ENCODE assay signal across 8 mouse cellular contexts in genomic region chr9:78006209-78007001, GRCm38 (mm10). TPM values are rescaled to one million over a fixed set of nuclear protein-coding genes. Genes with fewer than 3 reads are reported as not detected.
A peak's percentile ranks its signal among the peaks of the same experiment; 100 is the strongest.
DNase-seq lines count a peak whose midpoint lies in the region; ATAC-seq and TF ChIP-seq lines count a peak whose summit lies in the region.

No protein-coding gene starts in this region.

- ATAC-seq in hematopoietic stem cell, adult 5-6 weeks (replicated peaks in 1 of 2; ENCODE audit: insufficient read depth in 1 of 2, low FRiP score in 2 of 2, low TSS enrichment in 1 of 2, low read depth in 1 of 2, poor library complexity in 2 of 2, severe bottlenecking in 2 of 2): peak; percentile 39 to 75; a peak in 3 of 4 replicates
- peak; percentile 82 for ATAC-seq in lung, embryonic 14.5 days (ENCODE audit: insufficient read depth)

- no peaks in the 10 kb centered on the region for H3K9me3 ChIP-seq in lung, embryonic 14.5 days (ENCODE audit: low read depth, low read length)

- no peak overlapping the region for H3K9ac ChIP-seq in lung, embryonic 14.5 days

- peak; percentile 95 for TF ChIP-seq CTCF in cerebellum, adult 2 months (IDR thresholded peaks at IDR 0.05; ENCODE audit: borderline replicate concordance, insufficient read depth, low read depth, low read length)
- peak; percentile 96 for TF ChIP-seq CTCF in lung, embryonic 14.5 days (IDR thresholded peaks at IDR 0.05; ENCODE audit: low read depth)

- no peak overlapping the region for H3K4me3 ChIP-seq in cerebellum, adult 2 months (replicated peaks; ENCODE audit: insufficient read depth, low read depth, low read length)
- H3K4me3 ChIP-seq in lung, embryonic 14.5 days (ENCODE audit: low read depth, low read length): no peak overlapping the region

- 44% methylated on average over 19 of the region's 19 CpGs for WGBS in cerebellum, adult 2 months
- WGBS in lung, embryonic 14.5 days: 50% methylated on average over 19 of the region's 19 CpGs

- H3K4me2 ChIP-seq in lung, embryonic 14.5 days: no peak overlapping the region

- DNase-seq in MEL-GATA-1-ER (ENCODE audit: extremely low read depth, low read depth): peak; percentile 15
- DNase-seq in cerebellum, adult 2 months: peak; percentile 77 to 82
- DNase-seq in forelimb bud, embryonic 11.5 days (ENCODE audit: low read depth, low spot score): peak; percentile 67
- peak; percentile 50 to 77 for DNase-seq in layer of hippocampus, adult 8-10 months (ENCODE audit: low spot score in 2 of 2)
- peak; percentile 95 for DNase-seq in lung, embryonic 14.5 days
- peak; percentile 69 for DNase-seq in ovary, postnatal 10 days (ENCODE audit: low spot score)
- peak; percentile 36 to 70 for DNase-seq in thymus, postnatal 10 days (ENCODE audit: low spot score in 2 of 2)

- peaks cover 2% of the 10 kb centered on the region; the same call in 1 of the 2 replicates for H3K4me1 ChIP-seq in cerebellum, adult 2 months (ENCODE audit: control insufficient read depth, insufficient read depth, low read length)
- H3K4me1 ChIP-seq in lung, embryonic 14.5 days (ENCODE audit: insufficient read depth): no peaks in the 10 kb centered on the region

- no peaks in the 10 kb centered on the region for H3K27me3 ChIP-seq in cerebellum, adult 2 months (ENCODE audit: control insufficient read depth, insufficient read depth, low read length)
- no peaks in the 10 kb centered on the region for H3K27me3 ChIP-seq in lung, embryonic 14.5 days (ENCODE audit: insufficient read depth, low read length)

- H3K27ac ChIP-seq in cerebellum, adult 2 months (ENCODE audit: insufficient read depth, low read length): no peak overlapping the region
- H3K27ac ChIP-seq in lung, embryonic 14.5 days (ENCODE audit: low read depth): no peak overlapping the region

- TF ChIP-seq POLR2A in cerebellum, adult 2 months (IDR thresholded peaks at IDR 0.05; ENCODE audit: borderline replicate concordance, insufficient read depth, low read length): no peak

- H3K36me3 ChIP-seq in lung, embryonic 14.5 days (ENCODE audit: insufficient read depth): no peaks in the 10 kb centered on the region

RNA-seq across cellular contexts. Expression of gene Gcm1, which starts 45.3 kb away (rescaled TPM):
- not detected in 2 replicates for polyA plus RNA-seq in cerebellum, adult 2 months (2012; rRNA removed)
- total RNA-seq in hematopoietic stem cell, adult 5-6 weeks (2017): not detected in 2 replicates
- not detected for total RNA-seq in layer of hippocampus, adult 8-10 months (2022)
- 0.38 and 0.47 TPM in 2 replicates for polyA plus RNA-seq in lung, embryonic 14.5 days (2014; fragmentation: Nextera tagmentation; extraction: Ambion mirVana)

Comparison
In these comparisons a context has a peak if more than half of its experiments do, and no peak if none do; other contexts are left out.
1. DNase-seq: peak in every context shown above with its lines; median percentile 95 in lung, embryonic 14.5 days; 80 in cerebellum, adult 2 months; 69 in ovary, postnatal 10 days; 67 in forelimb bud, embryonic 11.5 days; 64 in layer of hippocampus, adult 8-10 months; 53 in thymus, postnatal 10 days; 15 in MEL-GATA-1-ER.